Mouse (Mus musculus) heart, embryonic 16.5 days (tissue): ENCODE results near the gene Nek4. TPM values are rescaled to one million over a fixed set of nuclear protein-coding genes. Genes with fewer than 3 reads are reported as not detected.

Experiments
- ATAC-seq: fragments of 200-750 bp; cut with Nextera tagmentation; replicated peaks from 2 replicates; pipeline ENCODE4 v1.8.0; 2017; ENCODE audit warnings: moderate number of reproducible peaks; ENCODE audit not compliant: insufficient read depth, low FRiP score; ENCODE audit errors: extremely low read depth
- H3K27ac ChIP-seq: fragments of 300-500 bp; sonication (generic); 2 replicates; pipeline ENCODE4 v1.5.1; 2014; ENCODE audit warnings: mild to moderate bottlenecking, low read length, control low read depth, moderate library complexity
- H3K27me3 ChIP-seq: fragments of 300-500 bp; sonication (generic); 2 replicates; pipeline ENCODE4 v1.6.1; 2014; ENCODE audit warnings: low read length, mixed read lengths; ENCODE audit not compliant: control insufficient read depth, insufficient read depth
- H3K36me3 ChIP-seq: fragments of 300-500 bp; sonication (generic); 2 replicates; pipeline ENCODE4 v1.6.1; 2014; ENCODE audit not compliant: control insufficient read depth, insufficient read depth
- H3K4me1 ChIP-seq: fragments of 300-500 bp; sonication (generic); 2 replicates; pipeline ENCODE4 v1.6.1; 2014; ENCODE audit warnings: low read length, mixed read lengths; ENCODE audit not compliant: control insufficient read depth, insufficient read depth
- H3K4me2 ChIP-seq: fragments of 300-500 bp; sonication (generic); 2 replicates; pipeline ENCODE4 v1.6.1; 2014; ENCODE audit warnings: low read depth, mild to moderate bottlenecking, control low read depth, low read length
- H3K4me3 ChIP-seq: fragments of 300-500 bp; sonication (generic); 2 replicates; pipeline ENCODE4 v1.5.1; 2014; ENCODE audit warnings: mild to moderate bottlenecking, control low read depth, low read length
- H3K9ac ChIP-seq: fragments of 300-500 bp; sonication (generic); 2 replicates; pipeline ENCODE4 v1.6.1; 2014; ENCODE audit warnings: low read length, control low read depth
- H3K9me3 ChIP-seq: fragments of 300-500 bp; sonication (generic); replicated peaks from 2 replicates; pipeline ENCODE4 v1.6.1; 2016; ENCODE audit warnings: low read length; ENCODE audit not compliant: control insufficient read depth
- WGBS: fragments of 180-500 bp; shearing (Covaris S2); extraction: QIAGEN DNeasy Blood & Tissue Kit; methylation state at CpG from one replicate; pipeline ENCODE4 v1.1.7; 2014; 5-methylcytosine and 5-hydroxymethylcytosine counted together
- polyA plus RNA-seq: library from polyadenylated mRNA; unstranded; fragments of >200 nt; fragmentation: Nextera tagmentation; extraction: Ambion mirVana; gene quantifications from 2 replicates; pipeline ENCODE4 v1.2.1, GENCODE M21; 2015

Nek4 gene
- polyA plus RNA-seq, 1 experiment from 2014 or later = 5.6 TPM

DNA sequence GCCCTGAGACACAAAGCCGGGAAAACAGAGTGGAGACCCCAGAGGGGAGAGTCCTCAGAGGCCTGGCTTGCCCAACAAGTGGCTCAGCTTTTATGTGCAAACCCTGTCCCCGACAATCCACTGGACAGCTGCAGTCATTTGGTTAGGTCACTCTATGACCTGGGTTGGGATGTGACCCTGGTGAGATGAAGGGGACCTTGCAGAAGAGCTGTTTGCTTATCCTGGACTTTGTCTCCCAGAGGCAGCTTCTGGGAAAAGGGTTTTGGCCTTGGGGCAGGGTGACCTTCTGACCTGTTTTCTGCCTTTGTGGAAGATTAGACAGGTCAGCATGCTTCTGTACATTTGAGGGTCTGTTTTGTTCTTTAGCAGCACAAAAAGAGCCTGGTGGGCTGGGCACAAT lies 6.4 kb upstream of the Nek4 start:
- H3K9ac ChIP-seq = no peak overlapping the region
- WGBS = 76% methylated on average over 2 of the region's 2 CpGs
- H3K4me1 ChIP-seq = no peaks in the 10 kb centered on the region
- no peaks in the 10 kb centered on the region for H3K9me3 ChIP-seq
- no peak overlapping the region for H3K27ac ChIP-seq
- no peak overlapping the region for H3K4me2 ChIP-seq
- no peak overlapping the region for H3K4me3 ChIP-seq
- ATAC-seq = no peak
- H3K27me3 ChIP-seq = no peaks in the 10 kb centered on the region
- H3K36me3 ChIP-seq = no peaks in the 10 kb centered on the region

DNA sequence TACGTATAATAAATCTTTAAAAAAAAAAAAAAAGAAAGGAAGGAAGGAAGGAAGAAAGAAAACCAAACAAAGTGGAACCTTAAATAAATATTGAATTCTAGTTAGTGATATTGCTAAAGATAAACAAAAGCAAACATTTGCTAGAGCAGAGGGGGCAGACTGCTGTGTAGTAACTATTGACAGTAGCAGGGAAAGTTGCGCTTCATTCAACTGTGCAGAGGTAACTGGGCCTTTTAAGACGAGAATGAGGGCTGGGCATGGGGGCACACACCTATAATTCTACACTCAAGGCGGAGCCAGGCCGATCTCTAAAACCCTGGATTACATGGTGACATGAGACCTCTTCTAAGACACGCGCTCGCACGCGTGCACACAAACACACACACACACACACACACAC lies 1.2 kb upstream of the Nek4 start:
- no peak overlapping the region for H3K9ac ChIP-seq
- 95% methylated on average over 10 of the region's 10 CpGs for WGBS
- no peak overlapping the region for H3K4me2 ChIP-seq
- no peak overlapping the region for H3K4me3 ChIP-seq
- H3K9me3 ChIP-seq = no peaks in the 10 kb centered on the region
- H3K27ac ChIP-seq = no peak overlapping the region
- no peaks in the 10 kb centered on the region for H3K36me3 ChIP-seq
- peaks cover 8% of the 10 kb centered on the region for H3K4me1 ChIP-seq
- no peak for ATAC-seq
- H3K27me3 ChIP-seq = no peaks in the 10 kb centered on the region

DNA sequence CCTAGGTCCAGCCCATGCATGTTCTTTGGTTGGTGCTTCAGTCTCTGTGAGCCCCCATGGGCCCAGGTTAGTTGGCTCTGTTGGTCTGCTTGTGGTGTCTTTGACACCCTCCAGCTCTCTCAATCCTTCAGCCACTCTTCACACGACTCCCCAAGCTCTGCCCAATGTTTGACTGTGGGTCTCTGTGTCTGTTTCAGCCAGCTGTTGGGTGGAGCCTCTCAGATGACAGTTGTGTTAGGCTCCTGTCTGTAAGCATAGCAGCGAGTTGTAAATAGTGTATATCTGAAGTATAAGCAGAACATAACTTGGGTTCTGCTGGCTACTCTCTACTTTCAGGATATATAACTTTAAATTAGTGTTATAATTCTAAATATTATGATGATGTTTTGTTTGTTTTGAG lies 7.3 kb downstream of the Nek4 start:
- Histone ChIP-seq H3K27me3 (no peaks in the 10 kb centered on the region), H3K4me2 (no peak overlapping the region), H3K9me3 (no peaks in the 10 kb centered on the region), H3K4me3 (no peak overlapping the region), H3K4me1 (no peaks in the 10 kb centered on the region), H3K27ac (no peak overlapping the region), H3K9ac (no peak overlapping the region), H3K36me3 (no peaks in the 10 kb centered on the region)
- ATAC-seq = no peak
- 60% methylated on average over 2 of the region's 2 CpGs for WGBS

DNA sequence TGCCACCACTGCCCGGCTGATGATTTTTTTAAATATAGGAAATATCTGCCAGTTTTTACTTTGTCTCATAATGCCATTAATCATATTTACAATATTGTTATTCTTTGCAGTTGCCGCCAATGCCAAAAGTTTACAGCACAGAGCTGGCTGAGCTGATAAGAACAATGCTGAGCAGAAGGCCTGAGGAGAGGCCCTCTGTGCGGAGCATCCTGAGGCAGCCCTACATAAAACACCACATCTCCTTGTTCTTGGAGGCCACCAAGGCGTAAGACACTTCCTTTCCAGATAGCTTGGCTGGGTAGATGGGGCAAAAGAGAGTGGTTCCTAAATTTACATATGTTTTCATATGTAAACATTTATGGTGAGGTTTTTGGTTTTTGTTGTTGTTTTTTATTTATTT lies 7.9 kb downstream of the Nek4 start:
- Histone ChIP-seq H3K4me2 (no peak overlapping the region), H3K9ac (no peak overlapping the region), H3K9me3 (no peaks in the 10 kb centered on the region), H3K27me3 (no peaks in the 10 kb centered on the region), H3K4me1 (no peaks in the 10 kb centered on the region), H3K4me3 (no peak overlapping the region), H3K36me3 (no peaks in the 10 kb centered on the region), H3K27ac (no peak overlapping the region)
- 89% methylated on average over 4 of the region's 4 CpGs for WGBS
- no peak for ATAC-seq

DNA sequence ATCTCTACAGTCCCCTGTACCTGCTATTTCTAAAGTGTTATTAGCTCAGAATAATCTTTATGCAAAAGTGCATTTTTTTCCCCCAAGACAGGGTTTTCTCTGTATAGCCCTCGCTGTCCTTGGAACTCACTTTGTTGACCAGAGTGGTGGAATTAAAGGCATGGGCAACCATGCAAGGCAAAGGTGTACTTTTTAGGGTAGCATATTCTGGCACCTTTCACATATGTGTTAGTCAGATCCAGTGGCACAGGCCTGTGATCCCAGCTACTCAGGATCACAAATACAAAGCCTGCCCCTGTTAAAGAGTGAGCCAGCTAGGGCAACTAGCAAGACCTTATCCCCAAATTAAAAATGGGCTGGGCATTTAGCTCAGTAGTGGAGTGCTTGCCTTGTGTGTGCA lies 9.2 kb downstream of the Nek4 start:
- Histone ChIP-seq H3K27ac (no peak overlapping the region), H3K4me1 (no peaks in the 10 kb centered on the region), H3K27me3 (no peaks in the 10 kb centered on the region)

DNA sequence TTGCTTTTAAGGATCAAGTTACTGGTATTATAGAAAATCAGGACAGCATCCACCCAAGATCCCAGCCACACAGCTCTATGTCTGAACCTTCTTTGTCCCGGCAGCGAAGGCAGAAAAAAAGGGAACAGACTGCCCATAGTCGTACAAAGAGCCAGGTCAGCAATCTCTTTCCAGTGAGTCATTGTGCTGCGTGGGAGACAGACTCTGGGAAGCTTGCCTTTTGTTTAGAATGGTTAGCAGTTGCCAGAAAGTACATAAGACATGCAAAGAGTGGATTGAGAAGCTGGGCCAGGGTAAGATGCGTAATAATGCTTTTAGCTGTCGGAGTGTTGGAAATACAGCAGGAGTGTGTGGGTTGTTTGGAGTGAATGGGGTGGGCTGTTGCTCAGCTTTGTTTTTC lies 23.0 kb downstream of the Nek4 start:
- Histone ChIP-seq H3K4me1 (no peaks in the 10 kb centered on the region), H3K36me3 (peaks cover 4% of the 10 kb centered on the region; the same call in 1 of the 2 replicates), H3K4me2 (no peak overlapping the region), H3K4me3 (no peak overlapping the region), H3K9me3 (no peaks in the 10 kb centered on the region), H3K9ac (no peak overlapping the region), H3K27ac (no peak overlapping the region), H3K27me3 (no peaks in the 10 kb centered on the region)
- 48% methylated on average over 6 of the region's 6 CpGs for WGBS
- peak; percentile 49; the same call in 1 of the 2 replicates for ATAC-seq

More for the DNA sequence above, 9.2 kb downstream of the Nek4 start:
- no peak for ATAC-seq
- H3K4me2 ChIP-seq = no peak overlapping the region
- 85% methylated on average over 1 of the region's 1 CpGs for WGBS
- no peak overlapping the region for H3K4me3 ChIP-seq
- H3K36me3 ChIP-seq = no peaks in the 10 kb centered on the region
- no peaks in the 10 kb centered on the region for H3K9me3 ChIP-seq
- H3K9ac ChIP-seq = no peak overlapping the region

DNA sequence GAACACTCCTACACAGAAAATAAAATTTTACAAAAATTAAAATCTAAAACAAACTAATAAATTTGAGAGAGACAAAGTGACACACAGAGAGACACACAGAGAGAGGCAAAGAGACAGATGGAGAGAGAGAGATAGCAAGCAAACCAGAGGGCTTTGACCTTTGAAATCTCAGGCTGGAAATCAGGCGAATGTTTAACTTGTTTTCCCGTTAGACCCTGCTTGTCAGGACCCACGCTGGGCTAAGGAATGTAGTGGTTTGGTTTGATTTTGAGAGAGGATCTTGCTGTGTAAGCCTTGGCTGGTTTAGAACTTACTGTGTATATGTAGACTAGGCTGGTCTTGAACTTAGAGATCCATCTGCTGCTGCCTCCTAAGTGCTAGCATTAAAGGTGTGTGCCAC lies 25.0 kb downstream of the Nek4 start:
- no peak overlapping the region for H3K4me2 ChIP-seq
- no peak overlapping the region for H3K9ac ChIP-seq
- H3K36me3 ChIP-seq = no peaks in the 10 kb centered on the region
- WGBS = 80% methylated on average over 3 of the region's 3 CpGs
- no peaks in the 10 kb centered on the region for H3K9me3 ChIP-seq
- no peaks in the 10 kb centered on the region for H3K27me3 ChIP-seq
- H3K27ac ChIP-seq = no peak overlapping the region
- H3K4me1 ChIP-seq = no peaks in the 10 kb centered on the region
- no peak overlapping the region for H3K4me3 ChIP-seq
- no peak for ATAC-seq

DNA sequence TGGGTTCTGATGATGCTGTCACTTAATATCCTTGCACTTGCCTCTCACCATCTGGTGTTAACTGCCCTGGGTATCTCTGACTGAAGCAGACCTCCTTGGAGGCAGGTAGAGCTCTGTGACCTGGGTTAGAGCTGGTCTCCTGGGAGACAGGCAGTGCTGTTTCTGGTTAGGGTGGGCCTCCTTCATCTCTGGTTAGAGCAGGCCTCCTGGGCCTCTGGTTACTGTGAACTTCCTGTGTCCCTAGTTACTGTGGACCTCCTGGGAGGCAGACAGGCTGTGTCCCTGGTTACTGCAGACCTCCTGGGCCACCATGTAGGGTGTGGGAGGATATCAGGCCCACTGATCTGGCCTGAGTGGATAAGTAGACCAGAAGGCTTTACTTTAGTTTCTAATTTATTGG lies 45.2 kb downstream of the Nek4 start:
- Histone ChIP-seq H3K4me3 (no peak overlapping the region), H3K9ac (no peak overlapping the region), H3K27ac (no peak overlapping the region), H3K36me3 (no peaks in the 10 kb centered on the region), H3K27me3 (no peaks in the 10 kb centered on the region), H3K9me3 (no peaks in the 10 kb centered on the region), H3K4me2 (no peak overlapping the region), H3K4me1 (peaks cover 8% of the 10 kb centered on the region)
- no peak for ATAC-seq

DNA sequence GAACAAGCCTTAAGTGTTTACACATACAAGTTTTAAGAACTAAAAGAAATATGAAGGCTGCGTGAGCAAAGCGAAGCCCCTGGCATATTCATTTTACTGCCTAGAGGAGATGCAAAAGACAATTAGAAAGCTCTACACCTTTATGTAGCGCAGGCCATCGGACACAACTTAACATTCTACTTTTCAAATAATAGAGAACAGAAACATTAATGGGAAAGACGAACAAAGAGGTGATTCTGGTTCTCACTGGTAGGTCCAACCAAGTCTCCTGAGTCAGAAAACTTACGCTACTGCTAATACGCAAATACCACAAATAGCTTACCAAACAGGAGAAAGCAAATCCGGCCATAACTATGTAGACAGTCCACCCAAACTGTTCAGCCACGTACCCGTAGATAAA lies 49.2 kb downstream of the Nek4 start:
- H3K27me3 ChIP-seq = no peaks in the 10 kb centered on the region
- WGBS = 56% methylated on average over 10 of the region's 10 CpGs
- no peak overlapping the region for H3K27ac ChIP-seq
- no peak for ATAC-seq
- peak overlapping the region; percentile 96 for H3K9ac ChIP-seq
- peak overlapping the region; percentile 89 for H3K4me2 ChIP-seq
- peaks cover 13% of the 10 kb centered on the region for H3K4me1 ChIP-seq
- H3K4me3 ChIP-seq = peak overlapping the region; percentile 87
- no peaks in the 10 kb centered on the region for H3K9me3 ChIP-seq
- H3K36me3 ChIP-seq = peaks cover 1% of the 10 kb centered on the region; the same call in 1 of the 2 replicates
